Mouse (Mus musculus) olfactory bulb, adult 2 months (tissue): ENCODE results near the gene Car14. TPM values are rescaled to one million over a fixed set of nuclear protein-coding genes. Genes with fewer than 3 reads are reported as not detected.
"Not testable (repeated sequence)": the region's sequence is repeated elsewhere in the genome, so short reads cannot be mapped to it uniquely, and the experiment has no call there.

Experiments
- H3K27ac ChIP-seq: fragments of 200-500 bp; 2 replicates; pipeline ENCODE4 v1.5.1; 2012; ENCODE audit warnings: low read depth, low read length; ENCODE audit not compliant: insufficient read depth
- H3K4me1 ChIP-seq: fragments of 200-500 bp; 2 replicates; pipeline ENCODE4 v1.6.1; 2012; ENCODE audit warnings: low read length; ENCODE audit not compliant: control insufficient read depth, insufficient read depth
- H3K4me3 ChIP-seq: fragments of 200-500 bp; 2 replicates; pipeline ENCODE4 v1.5.1; 2012; ENCODE audit warnings: mild to moderate bottlenecking, low read depth, low read length, moderate library complexity; ENCODE audit not compliant: insufficient read depth
- CTCF ChIP-seq: fragments of 200-500 bp; IDR thresholded peaks from 2 replicates; pipeline ENCODE4 v1.5.1; 2012; ENCODE audit warnings: low read depth, mild to moderate bottlenecking, low read length, moderate library complexity; ENCODE audit not compliant: insufficient read depth
- POLR2A ChIP-seq: fragments of 200-500 bp; IDR thresholded peaks from 2 replicates; pipeline ENCODE4 v1.6.1; 2012; ENCODE audit warnings: mild to moderate bottlenecking, low read depth, low read length, moderate library complexity; ENCODE audit not compliant: insufficient read depth
- WGBS: fragments of 180-500 bp; shearing (Covaris S2); methylation state at CpG from one replicate; pipeline ENCODE4 v1.1.7; 2018; 5-methylcytosine and 5-hydroxymethylcytosine counted together
- polyA plus RNA-seq: library from polyadenylated mRNA; stranded (reverse); fragments of >200 nt; gene quantifications from 2 replicates; pipeline ENCODE4 v1.2.4, GENCODE M21; 2012; ENCODE audit warnings: low replicate concordance; ENCODE audit not compliant: missing spikeins, insufficient read depth, insufficient read length

The Car14 gene
- not detected in 2 replicates for polyA plus RNA-seq

DNA sequence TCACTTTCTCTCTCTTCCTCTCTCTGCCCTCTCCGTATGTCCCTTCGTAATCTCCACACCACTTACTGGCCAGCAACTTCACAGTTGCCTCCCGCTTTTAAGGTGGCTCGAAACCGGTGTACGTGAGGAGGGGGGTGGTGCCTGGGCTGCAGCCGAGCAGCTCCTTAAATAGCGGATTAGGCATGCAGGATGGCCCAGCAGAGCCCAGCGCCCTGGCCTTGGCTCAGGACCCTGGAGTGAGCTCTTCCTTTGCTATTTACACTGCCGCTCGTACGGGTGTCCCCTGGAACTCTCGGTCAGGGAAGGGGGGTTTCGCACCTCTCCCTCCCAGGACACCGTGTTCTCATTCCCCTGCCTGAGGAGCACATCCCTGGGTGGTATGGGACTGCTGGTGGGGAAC, at the start of gene Car14:
TSS of gene Car14 (minus strand) at position 124 of the 400 bp plus-strand sequence.
- 4% methylated on average over 15 of the region's 15 CpGs for WGBS
- Histone ChIP-seq H3K27ac (no peak within 1 kb of the TSS), H3K4me1 (peaks cover 11% of the 10 kb centered on the region), H3K4me3 (peak within 1 kb of the TSS; percentile 8; the same call in 1 of the 2 replicates)
- TF ChIP-seq CTCF, result no peak

DNA sequence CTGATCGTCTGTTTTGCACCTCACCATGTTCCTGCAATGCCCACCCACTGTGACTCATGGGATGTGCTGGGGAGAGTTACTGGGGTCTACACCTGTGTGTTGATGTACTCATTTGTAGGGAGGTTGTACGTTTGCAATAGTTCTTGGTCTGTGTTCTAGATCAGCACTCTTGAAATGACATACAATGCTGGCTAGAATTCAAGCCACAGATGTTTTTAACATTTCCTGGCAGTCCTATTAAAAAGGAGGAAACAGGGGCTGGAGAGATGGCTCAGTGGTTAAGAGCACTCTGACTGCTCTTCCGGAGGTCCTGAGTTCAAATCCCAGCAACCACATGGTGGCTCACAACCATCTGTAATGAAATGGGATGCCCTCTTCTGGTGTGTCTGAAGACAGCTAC, 49.0 kb upstream of the Car14 start:
- no peak overlapping the region for H3K27ac ChIP-seq
- TF ChIP-seq POLR2A, result no peak
- no peak for TF ChIP-seq CTCF
- WGBS, result 55% methylated on average over 3 of the region's 3 CpGs
- peaks cover 3% of the 10 kb centered on the region; the same call in 1 of the 2 replicates for H3K4me1 ChIP-seq
- no peak overlapping the region for H3K4me3 ChIP-seq

DNA sequence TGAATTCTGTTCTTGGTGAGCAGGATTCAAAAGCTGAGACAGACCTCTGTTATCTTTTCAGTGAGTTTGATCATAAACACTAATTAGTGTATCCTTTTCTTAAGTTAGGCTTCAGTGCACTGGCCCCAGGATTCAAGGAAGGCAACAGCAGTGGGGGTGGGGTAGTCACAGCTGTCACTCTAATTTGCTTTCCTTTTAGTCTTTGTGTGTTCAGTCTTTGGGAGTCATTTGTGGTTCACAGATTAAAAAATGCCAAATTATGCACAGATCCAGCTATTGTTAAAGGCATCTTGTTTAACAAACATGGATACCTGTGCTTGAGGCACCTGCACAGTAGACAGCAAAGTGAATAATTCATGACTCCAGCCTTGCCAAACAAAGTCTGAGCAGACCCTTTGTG, 48.5 kb upstream of the Car14 start:
- Histone ChIP-seq H3K27ac (no peak overlapping the region), H3K4me3 (no peak overlapping the region), H3K4me1 (peaks cover 3% of the 10 kb centered on the region; the same call in 1 of the 2 replicates)
- TF ChIP-seq CTCF, result no peak
- TF ChIP-seq POLR2A, result no peak

DNA sequence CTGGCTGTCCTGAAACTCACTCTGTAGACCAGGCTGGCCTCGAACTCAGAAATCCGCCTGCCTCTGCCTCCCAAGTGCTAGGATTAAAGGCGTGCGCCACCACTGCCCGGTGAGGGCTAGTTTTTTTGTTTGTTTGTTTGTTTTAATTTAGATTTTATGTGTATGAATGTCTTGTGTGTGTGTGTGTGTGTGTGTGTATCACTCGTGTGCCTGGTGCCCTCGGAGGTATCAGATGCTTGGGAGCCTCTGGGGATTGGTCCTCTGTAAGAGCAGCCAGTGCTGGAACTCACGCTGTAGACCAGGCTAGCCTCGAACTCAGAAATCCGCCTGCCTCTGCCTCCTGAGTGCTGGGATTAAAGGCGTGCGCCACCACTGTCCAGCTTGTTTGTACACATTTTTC, 47.1 kb upstream of the Car14 start:
- 64% methylated on average over 12 of the region's 12 CpGs for WGBS
- Histone ChIP-seq H3K4me3 (peak overlapping the region; percentile 66), H3K27ac (peak overlapping the region; percentile 97)
- H3K4me1 ChIP-seq, result not testable (repeated sequence)

DNA sequence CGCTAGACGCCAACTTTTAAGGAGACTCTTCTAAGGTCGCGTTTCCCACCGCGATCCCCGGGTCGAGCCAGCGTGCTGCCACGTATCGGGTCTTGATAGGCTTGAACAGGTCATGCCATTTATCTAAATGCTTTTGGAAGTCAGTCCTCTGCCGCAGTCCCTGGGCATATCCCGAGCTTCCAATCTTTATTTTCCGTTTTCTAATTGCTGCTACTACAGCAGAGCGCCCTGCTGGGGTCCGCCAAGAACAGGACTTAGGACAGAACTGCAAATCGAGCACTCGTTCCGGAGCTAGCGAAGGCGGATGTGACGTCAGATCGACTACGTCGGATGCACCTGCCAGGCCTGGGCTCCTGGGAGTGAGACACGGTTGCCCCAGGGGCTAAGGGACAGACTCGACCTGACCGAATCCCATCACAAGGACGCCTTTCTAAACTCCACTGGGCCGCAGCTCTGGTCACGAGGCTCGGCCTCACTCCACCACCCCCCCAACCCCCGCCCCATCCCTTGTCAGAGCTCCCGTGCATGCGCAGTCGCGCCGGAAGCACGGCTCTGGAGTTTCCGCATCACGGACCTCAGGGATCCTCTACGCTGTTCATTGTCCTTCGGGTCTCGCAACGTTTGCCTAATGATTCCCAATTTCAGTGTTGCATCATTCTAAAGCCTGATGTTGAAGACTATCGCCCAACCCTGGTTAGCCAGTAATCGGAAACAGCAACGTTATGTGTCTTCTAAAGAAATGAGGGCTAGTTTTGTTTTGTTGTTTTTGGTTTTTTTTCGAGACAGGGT, 46.5 kb upstream of the Car14 start:
- TF ChIP-seq CTCF, result no peak
- TF ChIP-seq POLR2A, result peak; percentile 96
- H3K4me1 ChIP-seq, result peaks cover 3% of the 10 kb centered on the region; the same call in 1 of the 2 replicates
- peak overlapping the region; percentile 97 for H3K27ac ChIP-seq
- WGBS, result under 1% methylated on average over 49 of the region's 49 CpGs
- peak overlapping the region; percentile 66 for H3K4me3 ChIP-seq

DNA sequence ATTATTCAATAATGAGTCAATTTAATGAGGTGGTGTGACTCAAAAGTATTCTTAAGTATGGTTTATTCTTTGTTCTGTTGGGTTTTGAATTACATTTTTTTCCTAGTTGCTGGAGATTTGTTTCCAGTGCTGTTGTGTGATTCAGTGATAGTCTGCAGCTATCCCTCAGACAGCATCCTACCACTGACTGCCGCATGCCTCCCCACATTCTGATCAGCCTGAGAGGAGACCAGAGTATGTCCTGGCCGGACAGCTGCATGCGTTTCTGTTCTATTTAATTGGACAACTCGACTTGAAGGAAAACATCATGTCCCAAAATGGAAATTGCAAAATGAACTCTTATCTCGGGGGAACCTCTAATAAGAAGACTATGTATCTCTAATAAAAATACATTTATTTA, 43.8 kb upstream of the Car14 start:
- Histone ChIP-seq H3K4me3 (no peak overlapping the region), H3K4me1 (peaks cover 3% of the 10 kb centered on the region; the same call in 1 of the 2 replicates), H3K27ac (no peak overlapping the region)
- TF ChIP-seq CTCF, result no peak
- TF ChIP-seq POLR2A, result no peak
- 87% methylated on average over 5 of the region's 5 CpGs for WGBS

DNA sequence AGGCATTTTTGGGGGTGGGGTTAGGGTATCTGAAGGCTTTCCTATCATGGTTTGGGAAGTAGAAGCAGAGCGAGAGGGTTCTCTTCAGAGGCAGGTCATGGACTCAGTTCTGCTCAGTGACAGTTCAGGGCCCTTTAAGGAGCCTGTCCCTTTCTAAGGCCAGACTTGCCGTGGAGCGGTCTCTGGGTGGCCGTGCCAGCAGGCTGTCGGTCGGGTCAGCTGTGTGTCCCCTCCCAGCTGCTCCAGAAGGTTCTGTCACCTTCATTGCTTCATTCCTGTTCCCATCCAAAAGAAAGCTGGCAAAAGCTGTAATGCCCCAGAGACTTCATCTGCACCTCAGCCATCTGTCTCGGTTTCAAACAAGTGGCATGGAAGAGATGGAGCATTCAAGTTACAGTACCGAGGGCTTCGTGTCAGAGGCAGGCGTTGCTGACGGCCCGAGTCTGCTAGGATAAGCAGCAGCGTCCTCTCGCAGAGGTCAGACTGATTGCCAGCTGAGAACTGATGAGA, 41.3 kb upstream of the Car14 start:
- H3K4me3 ChIP-seq, result no peak overlapping the region
- TF ChIP-seq POLR2A (no peak), CTCF (no peak)
- WGBS, result 83% methylated on average over 14 of the region's 14 CpGs
- H3K4me1 ChIP-seq, result no peaks in the 10 kb centered on the region
- no peak overlapping the region for H3K27ac ChIP-seq

DNA sequence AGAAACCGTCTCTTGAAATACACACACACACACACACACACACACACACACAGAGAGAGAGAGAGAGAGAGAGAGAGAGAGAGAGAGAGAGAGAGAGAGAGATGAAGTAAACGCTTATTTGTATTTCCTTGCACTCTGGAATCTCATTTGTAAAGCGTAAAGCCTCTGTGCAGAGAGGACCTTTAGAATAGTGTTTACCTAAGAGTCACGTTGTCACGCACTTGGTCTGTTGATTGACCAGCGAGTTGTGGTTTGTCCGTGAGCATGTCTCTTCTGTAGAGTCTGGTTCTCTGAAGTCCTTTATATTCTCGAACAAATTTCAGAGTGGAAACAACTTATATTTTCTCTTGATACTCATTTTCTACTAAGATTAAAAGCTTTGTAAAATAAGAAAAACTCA, 40.3 kb upstream of the Car14 start:
- Histone ChIP-seq H3K4me1 (no peaks in the 10 kb centered on the region), H3K27ac (no peak overlapping the region), H3K4me3 (no peak overlapping the region)
- TF ChIP-seq POLR2A (no peak), CTCF (no peak)
- WGBS, result 86% methylated on average over 8 of the region's 8 CpGs

DNA sequence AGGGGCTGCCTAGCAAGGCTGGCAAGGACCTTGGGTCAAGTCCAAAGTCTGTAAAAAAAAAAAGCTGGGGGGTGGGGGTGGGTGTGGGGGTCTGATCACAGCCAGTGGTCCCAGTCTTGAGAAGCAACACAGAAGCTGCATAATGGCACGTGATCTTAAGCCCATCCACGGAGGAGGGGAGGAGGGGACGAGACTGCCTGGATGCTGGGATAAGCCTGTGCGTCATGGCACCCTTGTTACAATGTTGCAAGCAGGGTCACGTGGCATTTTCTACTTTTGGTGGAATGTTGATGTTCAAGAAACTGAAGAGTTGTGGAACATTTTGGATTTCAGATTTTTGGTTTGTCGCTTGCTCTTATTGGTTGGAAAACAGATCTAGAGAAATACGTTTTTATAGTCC, 38.7 kb upstream of the Car14 start:
- Histone ChIP-seq H3K27ac (no peak overlapping the region), H3K4me3 (no peak overlapping the region), H3K4me1 (no peaks in the 10 kb centered on the region)
- 90% methylated on average over 7 of the region's 7 CpGs for WGBS
- TF ChIP-seq CTCF (no peak), POLR2A (no peak)
